In the genomic region with DNA sequence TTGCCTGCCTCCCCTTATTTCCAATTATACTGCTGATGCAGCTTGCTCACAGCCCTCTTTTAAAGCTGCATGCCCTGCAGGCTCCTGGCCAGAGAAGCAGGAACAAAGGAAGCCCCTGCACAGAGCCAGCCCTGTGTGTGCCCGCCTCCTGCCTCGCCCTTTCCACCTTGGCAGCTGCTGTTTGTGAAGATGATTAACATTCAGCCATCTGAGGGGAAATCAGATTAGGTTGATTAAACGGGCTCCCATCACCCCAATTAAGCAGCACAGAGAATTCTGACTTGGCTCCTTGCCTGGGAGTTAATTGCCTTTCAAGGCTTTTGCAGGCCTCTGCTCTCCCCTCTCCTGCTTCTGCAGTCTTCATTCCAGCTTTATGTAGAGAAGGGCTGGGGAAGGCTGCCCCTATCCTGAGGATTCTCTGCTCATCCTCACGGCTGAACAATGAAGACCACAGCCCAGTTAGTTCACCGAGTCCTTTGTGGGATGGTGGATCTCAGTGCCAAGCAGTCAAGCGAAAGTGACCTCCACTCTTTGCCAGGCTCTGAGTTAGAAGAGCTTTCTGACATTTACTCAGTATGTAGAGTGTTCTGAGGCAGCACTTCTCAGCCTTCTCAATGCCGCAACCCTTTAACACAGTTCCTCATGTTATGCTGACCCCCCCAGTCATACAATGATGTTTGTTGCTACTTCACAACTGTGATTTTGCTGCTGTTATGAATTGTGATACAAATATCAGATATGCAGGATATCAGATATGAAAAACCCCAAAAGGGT, we compare ENCODE assay signal across 9 mouse cellular contexts. TPM values are rescaled to one million over a fixed set of nuclear protein-coding genes. Genes with fewer than 3 reads are reported as not detected.
A peak's percentile ranks its signal among the peaks of the same experiment; 100 is the strongest.
DNase-seq lines count a peak whose midpoint lies in the region; ATAC-seq lines count a peak whose summit lies in the region.
"Had no signal": no experiment of that assay in that cellular context is flagged by ENCODE, and none has a peak within 500 bp of the region (broad histone marks: within the 10 kb centered on the region; RNA-seq: fewer than 3 reads in every experiment).

No protein-coding gene starts in this region.

- peak; percentile 59 to 60 for DNase-seq in kidney, postnatal 25 days
- DNase-seq in spleen, postnatal 4 days (ENCODE audit: low spot score in 2 of 2): no peak
- no peak for DNase-seq in heart, postnatal 25 days (ENCODE audit: low spot score)
- DNase-seq in thymus, postnatal 25 days: no peak

- no peaks in the 10 kb centered on the region for H3K9me3 ChIP-seq in heart, embryonic 13.5 days
- no peaks in the 10 kb centered on the region for H3K9me3 ChIP-seq in heart, embryonic 12.5 days (replicated peaks)
- H3K9me3 ChIP-seq in midbrain, embryonic 12.5 days: no peaks in the 10 kb centered on the region
- H3K9me3 ChIP-seq: lung, embryonic 15.5 days had no signal

- ATAC-seq in heart, embryonic 13.5 days (ENCODE audit: extremely low read depth, insufficient number of reproducible peaks, low FRiP score, low TSS enrichment): no peak
- ATAC-seq in heart, embryonic 12.5 days (ENCODE audit: insufficient number of reproducible peaks, low FRiP score): no peak
- peak; percentile 50; the same call in 1 of the 2 replicates for ATAC-seq in frontal cortex, adult (ENCODE audit: low TSS enrichment)
- peak; percentile 88 for ATAC-seq in midbrain, embryonic 12.5 days (ENCODE audit: low FRiP score, low read depth)

- 47% methylated on average over 7 of the region's 7 CpGs for WGBS in heart, embryonic 13.5 days
- 54% methylated on average over 7 of the region's 7 CpGs for WGBS in heart, embryonic 12.5 days
- 27% methylated on average over 7 of the region's 7 CpGs for WGBS in midbrain, embryonic 12.5 days

- H3K9ac ChIP-seq in heart, embryonic 13.5 days: peak overlapping the region; percentile 33; the same call in 1 of the 2 replicates
- H3K9ac ChIP-seq in heart, embryonic 12.5 days: no peak overlapping the region
- no peak overlapping the region for H3K9ac ChIP-seq in midbrain, embryonic 12.5 days (replicated peaks)
- H3K9ac ChIP-seq: lung, embryonic 15.5 days had no signal

- peaks cover 13% of the 10 kb centered on the region for H3K27me3 ChIP-seq in heart, embryonic 13.5 days (replicated peaks)
- H3K27me3 ChIP-seq in heart, embryonic 12.5 days (replicated peaks): peaks cover 7% of the 10 kb centered on the region; the same call in 1 of the 2 replicates
- H3K27me3 ChIP-seq in midbrain, embryonic 12.5 days: no peaks in the 10 kb centered on the region; the same call in 1 of the 2 replicates
- H3K27me3 ChIP-seq: lung, embryonic 15.5 days had no signal

- intact Hi-C loops in heart, postnatal 25 days (cut with DNase I): no loop called here

- no peak overlapping the region for H3K4me2 ChIP-seq in heart, embryonic 13.5 days
- no peak overlapping the region for H3K4me2 ChIP-seq in heart, embryonic 12.5 days
- no peak overlapping the region for H3K4me2 ChIP-seq in midbrain, embryonic 12.5 days (replicated peaks)
- H3K4me2 ChIP-seq: lung, embryonic 15.5 days had no signal

- 0 out of 2 replicates have a peak, but pooled peaks cover 5% of the 10 kb centered on the region for H3K4me1 ChIP-seq in heart, embryonic 13.5 days
- H3K4me1 ChIP-seq in heart, embryonic 12.5 days (replicated peaks): no peaks in the 10 kb centered on the region
- H3K4me1 ChIP-seq in midbrain, embryonic 12.5 days: peaks cover 25% of the 10 kb centered on the region
- H3K4me1 ChIP-seq: lung, embryonic 15.5 days had no signal

- H3K4me3 ChIP-seq in heart, embryonic 13.5 days: no peak overlapping the region
- no peak overlapping the region for H3K4me3 ChIP-seq in heart, embryonic 12.5 days
- no peak overlapping the region for H3K4me3 ChIP-seq in midbrain, embryonic 12.5 days
- H3K4me3 ChIP-seq: lung, embryonic 15.5 days had no signal

- no peaks in the 10 kb centered on the region for H3K36me3 ChIP-seq in heart, embryonic 13.5 days
- H3K36me3 ChIP-seq in heart, embryonic 12.5 days: no peaks in the 10 kb centered on the region
- no peaks in the 10 kb centered on the region for H3K36me3 ChIP-seq in midbrain, embryonic 12.5 days
- H3K36me3 ChIP-seq: lung, embryonic 15.5 days had no signal

- H3K27ac ChIP-seq in heart, embryonic 13.5 days (replicated peaks): no peak overlapping the region
- no peak overlapping the region for H3K27ac ChIP-seq in heart, embryonic 12.5 days (ENCODE audit: poor library complexity, severe bottlenecking)
- peak overlapping the region; percentile 78 for H3K27ac ChIP-seq in midbrain, embryonic 12.5 days (replicated peaks)
- H3K27ac ChIP-seq: lung, embryonic 15.5 days had no signal

RNA-seq across cellular contexts. Expression of a gene that starts 2.9 kb away (rescaled TPM):
- polyA plus RNA-seq in heart, embryonic 13.5 days (2015; fragmentation: Nextera tagmentation; extraction: Ambion mirVana): 0.04 TPM in 1 of 2 replicates, not detected in the other
- 0.17 TPM in 1 of 2 replicates, not detected in the other for polyA plus RNA-seq in heart, embryonic 12.5 days (2016; fragmentation: Nextera tagmentation; extraction: Ambion mirVana)
- 0.09 and 0.11 TPM in 2 replicates for polyA plus RNA-seq in midbrain, embryonic 12.5 days (2016; fragmentation: Nextera tagmentation; extraction: Ambion mirVana)
- total RNA-seq in heart, postnatal 25 days (2021): 1 to 10 TPM; 4.8 to 6.6 TPM

RNA-seq across cellular contexts. Expression of a gene that starts 26.1 kb away (rescaled TPM):
- 40.4 and 41.3 TPM in 2 replicates for polyA plus RNA-seq in heart, embryonic 13.5 days (2015; fragmentation: Nextera tagmentation; extraction: Ambion mirVana)
- 44.6 and 45.2 TPM in 2 replicates for polyA plus RNA-seq in heart, embryonic 12.5 days (2016; fragmentation: Nextera tagmentation; extraction: Ambion mirVana)
- polyA plus RNA-seq in midbrain, embryonic 12.5 days (2016; fragmentation: Nextera tagmentation; extraction: Ambion mirVana): 43.0 and 44.3 TPM in 2 replicates
- 100 to 1,000 TPM; 101 to 106 TPM for total RNA-seq in heart, postnatal 25 days (2021)

Comparison
In these comparisons a context has a peak if more than half of its experiments do, and no peak if none do; other contexts are left out.
1. ATAC-seq: peak in frontal cortex, adult (single experiment) and midbrain, embryonic 12.5 days (single experiment); none in heart, embryonic 13.5 days (single experiment) and heart, embryonic 12.5 days (single experiment).
2. DNase-seq: peak in kidney, postnatal 25 days (2 of 2); none in spleen, postnatal 4 days (0 of 2), heart, postnatal 25 days (single experiment) and thymus, postnatal 25 days (single experiment).